Mouse (Mus musculus) neutrophil, adult 83 days (primary cell): ENCODE data around the gene Ociad1. TPM values are rescaled to one million over a fixed set of nuclear protein-coding genes. Genes with fewer than 3 reads are reported as not detected.

Experiments
- total RNA-seq, 2 experiments: library from RNA; stranded (reverse); gene quantifications; one replicate each; pipeline ENCODE4 v1.2.4; 2023

Ociad1 gene
- 10 to 100 TPM; 80.0 to 86.0 TPM for total RNA-seq

DNA sequence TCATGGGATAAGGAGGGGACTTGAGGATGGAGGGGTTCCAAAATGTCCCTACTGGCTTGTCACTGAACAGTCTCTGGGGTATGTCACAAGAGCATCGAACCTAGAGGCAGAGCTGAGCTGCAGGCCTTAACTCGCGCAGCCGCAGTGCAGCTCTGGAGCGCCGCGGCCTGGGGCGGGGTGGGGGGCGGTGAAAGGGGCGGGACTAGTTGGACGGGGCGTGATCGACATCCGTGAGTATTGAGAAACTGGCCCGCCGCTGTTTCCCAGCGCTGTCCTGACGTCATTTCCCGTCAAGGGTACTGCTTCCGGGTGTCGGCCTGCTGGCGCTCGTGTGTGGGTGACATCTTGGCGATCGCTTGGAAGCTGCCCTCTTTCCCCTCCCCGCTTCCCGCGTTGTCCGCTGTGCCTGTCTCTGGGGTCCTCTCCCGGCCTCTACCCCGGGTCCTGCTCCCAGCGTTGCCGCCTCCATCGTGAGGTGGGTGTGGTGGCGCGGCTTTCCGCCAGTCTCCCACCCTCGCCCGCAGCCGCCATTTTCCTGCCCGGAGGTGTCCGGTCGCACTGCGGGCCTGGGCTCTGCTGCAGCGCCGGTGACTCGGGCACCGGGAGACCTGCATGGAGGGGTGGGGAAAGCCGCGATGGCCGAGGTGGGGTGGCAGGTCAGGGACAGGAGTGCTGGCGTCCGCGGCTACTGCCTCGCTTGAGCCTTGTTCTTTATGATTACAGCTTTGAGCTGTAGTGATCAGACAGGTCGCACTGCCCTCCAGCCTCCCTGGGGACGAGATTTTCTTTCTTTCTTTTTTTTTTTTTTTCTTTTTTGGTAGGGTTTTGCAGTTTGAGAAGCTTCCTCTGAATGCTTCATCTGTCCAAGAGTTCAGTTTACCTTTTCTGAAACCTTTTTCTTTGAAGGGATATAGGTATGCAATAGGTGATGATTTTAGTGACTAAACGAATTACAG is at the start of gene Ociad1:
Ociad1 (plus strand) TSS at position 283 of the 956 bp plus-strand sequence.

GRCm38 (mm10) chr5:73256352-73257065 is 36.1 kb upstream of the Ociad1 start, which contains the start of gene Fryl:
Gene Fryl (minus strand): TSS chr5:73256619.

GRCm38 (mm10) chr5:73340723-73341235 is 48.2 kb downstream of the Ociad1 start, which contains the start of gene Ociad2:
Gene Ociad2 (minus strand): TSS chr5:73341028.

Other genes with a start within 250 kb of the Ociad1 start
- gene Fryl, start 36.2 kb upstream of the Ociad1 start, total RNA-seq = 100 to 1,000 TPM in 1 of 2 experiments, 10 to 100 TPM in 1; 95.7 to 104 TPM
- gene Ociad2, start 48.2 kb downstream of the Ociad1 start, total RNA-seq = not detected
- not detected for gene Cwh43, start 113.3 kb downstream of the Ociad1 start, total RNA-seq
- gene Dcun1d4, start 188.2 kb downstream of the Ociad1 start, total RNA-seq = 1 to 10 TPM; 4.1 to 4.5 TPM